Mouse (Mus musculus) forebrain, embryonic 11.5 days (tissue): ENCODE results near the gene Fbxo28. TPM values are rescaled to one million over a fixed set of nuclear protein-coding genes. Genes with fewer than 3 reads are reported as not detected.

Experiments used
- ATAC-seq: fragments of 200-750 bp; cut with Nextera tagmentation; replicated peaks from 2 replicates; pipeline ENCODE4 v1.8.0; 2017; ENCODE audit warnings: moderate TSS enrichment; ENCODE audit not compliant: low FRiP score
- DNase-seq: peaks from one replicate; pipeline ENCODE4 v3.0.0-alpha.2; 2017; ENCODE audit warnings: low spot score
- H3K27ac ChIP-seq: fragments of 300-500 bp; sonication (generic); 2 replicates; pipeline ENCODE4 v1.5.1; 2014; ENCODE audit warnings: low read depth, low read length
- H3K27me3 ChIP-seq: fragments of 300-500 bp; sonication (generic); 2 replicates; pipeline ENCODE4 v1.6.1; 2014; ENCODE audit warnings: mild to moderate bottlenecking, low read length, mixed read lengths; ENCODE audit not compliant: control insufficient read depth, insufficient read depth
- H3K36me3 ChIP-seq: fragments of 300-500 bp; sonication (generic); 2 replicates; pipeline ENCODE4 v1.6.1; 2014; ENCODE audit warnings: mild to moderate bottlenecking, low read length, moderate library complexity, mixed read lengths; ENCODE audit not compliant: control insufficient read depth, insufficient read depth
- H3K4me1 ChIP-seq: fragments of 300-500 bp; sonication (generic); replicated peaks from 2 replicates; pipeline ENCODE4 v1.6.1; 2014; ENCODE audit warnings: low read length, mixed read lengths; ENCODE audit not compliant: control insufficient read depth, insufficient read depth
- H3K4me2 ChIP-seq: fragments of 300-500 bp; sonication (generic); 2 replicates; pipeline ENCODE4 v1.6.1; 2014; ENCODE audit warnings: low read depth, mild to moderate bottlenecking, low read length, moderate library complexity, mixed read lengths; ENCODE audit not compliant: severe bottlenecking
- H3K4me3 ChIP-seq: fragments of 300-500 bp; sonication (generic); 2 replicates; pipeline ENCODE4 v1.5.1; 2014; ENCODE audit warnings: low read depth, low read length
- H3K9ac ChIP-seq: fragments of 300-500 bp; sonication (generic); 2 replicates; pipeline ENCODE4 v1.6.1; 2014; ENCODE audit warnings: low read length
- H3K9me3 ChIP-seq: fragments of 300-500 bp; sonication (generic); 2 replicates; pipeline ENCODE4 v1.6.1; 2016; ENCODE audit warnings: low read length, mixed read lengths; ENCODE audit not compliant: control insufficient read depth
- WGBS: fragments of 180-500 bp; shearing (Covaris S2); extraction: QIAGEN DNeasy Blood & Tissue Kit; methylation state at CpG from one replicate; pipeline ENCODE4 v1.1.7; 2014; 5-methylcytosine and 5-hydroxymethylcytosine counted together
- polyA plus RNA-seq: library from polyadenylated mRNA; unstranded; fragments of >200 nt; fragmentation: Nextera tagmentation; extraction: Ambion mirVana; gene quantifications from 2 replicates; pipeline ENCODE4 v1.2.1, GENCODE M21; 2014

Fbxo28 gene
- polyA plus RNA-seq, 1 experiment from 2014 or later = 27.7 TPM

DNA sequence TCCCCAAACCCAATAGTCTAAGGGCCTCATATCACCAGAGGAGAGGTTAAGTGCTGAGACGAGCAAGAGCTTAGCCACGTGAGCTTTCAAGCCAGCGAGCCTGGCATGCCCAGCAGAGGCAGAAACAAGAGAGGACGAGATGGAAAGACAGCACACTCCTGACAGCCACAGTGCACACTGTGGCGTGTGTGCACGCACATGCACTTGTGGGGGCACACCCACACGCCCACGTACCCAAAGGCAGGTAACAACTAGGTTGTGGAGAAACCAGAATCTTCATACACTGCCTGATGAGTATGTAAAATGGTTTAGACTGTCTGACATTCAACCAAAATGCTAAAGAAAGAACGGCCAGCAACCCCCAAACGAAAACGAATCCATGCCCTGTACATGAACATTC is 60.9 kb downstream of the Fbxo28 start:
- Histone ChIP-seq H3K36me3 (peaks cover 6% of the 10 kb centered on the region), H3K9me3 (no peaks in the 10 kb centered on the region), H3K9ac (peak overlapping the region; percentile 23; the same call in 1 of the 2 replicates), H3K4me3 (no peak overlapping the region), H3K4me1 (peaks cover 10% of the 10 kb centered on the region), H3K4me2 (peak overlapping the region; percentile 50), H3K27ac (no peak overlapping the region), H3K27me3 (peaks cover 3% of the 10 kb centered on the region; the same call in 1 of the 2 replicates)
- DNase-seq = no peak
- WGBS = 63% methylated on average over 11 of the region's 11 CpGs
- ATAC-seq = no peak

DNA sequence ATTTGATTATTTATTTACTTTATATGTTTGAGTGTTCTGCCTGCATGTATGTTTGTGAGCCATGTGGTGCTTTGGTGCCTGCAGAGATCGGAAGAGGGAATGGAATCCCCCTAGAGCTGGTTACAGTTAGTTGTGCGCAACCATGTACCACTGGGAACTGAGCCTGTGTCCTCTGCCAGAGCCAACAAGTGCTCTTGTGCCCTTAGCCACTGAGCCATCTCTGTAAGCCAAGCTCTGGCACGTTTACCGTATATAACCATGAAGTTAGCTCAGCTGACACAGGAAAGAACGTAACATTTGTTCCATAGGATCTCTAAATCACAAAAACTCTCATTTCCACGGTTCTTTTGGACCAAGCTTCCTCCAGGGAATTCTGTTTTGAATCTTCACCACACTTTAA is 61.4 kb downstream of the Fbxo28 start:
- no peak for ATAC-seq
- Histone ChIP-seq H3K36me3 (peaks cover 6% of the 10 kb centered on the region), H3K27me3 (peaks cover 3% of the 10 kb centered on the region; the same call in 1 of the 2 replicates), H3K4me3 (no peak overlapping the region), H3K4me2 (no peak overlapping the region), H3K9ac (no peak overlapping the region), H3K9me3 (no peaks in the 10 kb centered on the region), H3K4me1 (peaks cover 10% of the 10 kb centered on the region), H3K27ac (no peak overlapping the region)
- 88% methylated on average over 6 of the region's 6 CpGs for WGBS
- DNase-seq = no peak

DNA sequence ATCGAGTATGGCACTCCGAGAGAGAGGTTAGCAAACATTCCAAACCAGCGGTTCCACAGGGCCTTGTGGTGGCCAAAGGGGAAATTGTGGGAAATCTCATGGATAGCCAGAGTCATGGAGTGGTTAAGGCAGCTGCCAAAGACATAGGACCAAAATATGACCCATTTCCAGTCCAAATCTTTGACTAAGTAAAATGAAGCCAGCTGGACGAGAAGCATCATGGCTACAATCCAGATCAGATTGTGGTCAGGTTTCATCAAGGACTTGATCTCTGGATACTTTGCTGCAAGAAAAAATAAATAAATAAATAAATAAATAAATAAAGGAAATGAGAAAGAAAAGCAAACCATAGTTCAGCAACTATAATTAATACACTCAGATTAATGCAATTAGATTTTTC is 62.0 kb downstream of the Fbxo28 start:
- Histone ChIP-seq H3K4me1 (peaks cover 10% of the 10 kb centered on the region), H3K9ac (no peak overlapping the region), H3K27me3 (peaks cover 3% of the 10 kb centered on the region; the same call in 1 of the 2 replicates), H3K4me2 (no peak overlapping the region), H3K27ac (no peak overlapping the region), H3K36me3 (peaks cover 6% of the 10 kb centered on the region), H3K9me3 (no peaks in the 10 kb centered on the region), H3K4me3 (no peak overlapping the region)
- no peak for ATAC-seq
- DNase-seq = no peak
- 94% methylated on average over 4 of the region's 4 CpGs for WGBS

DNA sequence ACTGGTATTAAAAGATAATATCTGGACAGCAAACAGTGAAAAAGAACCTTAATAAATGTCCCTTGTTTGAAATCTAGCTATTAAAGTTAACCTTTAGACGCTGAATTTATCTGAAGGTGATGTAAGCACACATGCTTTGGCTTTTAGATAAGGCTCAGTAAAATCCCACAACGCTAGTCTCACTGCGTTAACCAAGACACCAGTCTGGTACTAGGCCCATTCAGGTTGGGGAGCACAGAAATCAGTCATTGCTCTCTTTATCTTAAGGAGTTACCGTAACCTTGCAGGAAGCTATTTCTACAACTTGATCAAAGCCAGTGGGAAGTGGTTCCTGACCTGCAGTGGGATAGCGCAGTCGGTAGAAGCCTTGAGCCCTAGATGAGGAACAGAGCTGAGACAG is 66.3 kb downstream of the Fbxo28 start:
- ATAC-seq = no peak
- Histone ChIP-seq H3K27me3 (no peaks in the 10 kb centered on the region), H3K4me1 (no peaks in the 10 kb centered on the region), H3K9me3 (no peaks in the 10 kb centered on the region), H3K4me3 (no peak overlapping the region), H3K27ac (no peak overlapping the region), H3K4me2 (no peak overlapping the region), H3K9ac (no peak overlapping the region), H3K36me3 (peaks cover 6% of the 10 kb centered on the region)
- WGBS = 94% methylated on average over 6 of the region's 6 CpGs
- no peak for DNase-seq

DNA sequence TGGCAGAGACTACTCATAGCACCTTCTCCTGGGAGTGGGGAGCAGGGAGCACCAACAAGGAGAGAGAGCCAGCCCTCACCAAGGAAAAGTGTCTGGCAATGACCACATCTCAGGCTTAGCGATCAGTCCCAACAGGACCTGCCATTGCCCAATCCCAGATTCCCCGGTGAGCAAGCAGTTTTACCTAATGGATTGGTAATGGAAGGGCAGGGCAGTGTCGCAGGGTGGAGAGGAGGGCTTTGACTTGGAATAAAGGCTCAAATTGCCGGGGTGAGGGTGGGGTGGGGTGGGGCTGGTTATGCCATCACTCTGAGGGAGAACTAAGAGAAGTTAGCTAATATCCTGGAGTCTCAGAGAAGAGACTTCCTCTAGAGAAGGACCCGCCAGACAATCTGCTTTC is 69.8 kb downstream of the Fbxo28 start:
- peaks cover 6% of the 10 kb centered on the region; the same call in 1 of the 2 replicates for H3K4me1 ChIP-seq
- DNase-seq (no peak), ATAC-seq (no peak)
- no peaks in the 10 kb centered on the region for H3K9me3 ChIP-seq
- no peak overlapping the region for H3K9ac ChIP-seq
- H3K4me3 ChIP-seq = no peak overlapping the region
- peaks cover 4% of the 10 kb centered on the region; the same call in 1 of the 2 replicates for H3K36me3 ChIP-seq
- no peak overlapping the region for H3K4me2 ChIP-seq
- H3K27ac ChIP-seq = no peak overlapping the region
- WGBS = 87% methylated on average over 5 of the region's 5 CpGs
- H3K27me3 ChIP-seq = no peaks in the 10 kb centered on the region

DNA sequence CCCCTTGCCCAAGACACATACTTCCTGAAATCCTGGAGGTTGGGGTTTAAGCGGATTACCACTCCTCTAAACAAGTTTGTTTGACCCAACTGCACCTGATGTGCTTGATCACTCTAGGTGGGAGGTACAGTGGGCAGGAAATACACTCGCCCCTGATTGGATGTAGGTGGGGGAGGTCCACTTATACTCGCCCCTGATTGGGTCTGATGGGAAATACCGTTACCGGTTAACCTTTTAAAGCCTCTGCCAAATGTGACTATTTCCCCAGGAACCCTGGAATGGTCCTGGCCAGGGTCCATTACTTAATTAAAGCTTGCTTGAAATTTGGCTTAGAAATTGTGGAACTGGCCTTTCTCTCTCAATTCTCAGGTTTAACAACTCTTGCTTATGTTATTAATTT is 70.3 kb downstream of the Fbxo28 start:
- no peak for DNase-seq
- H3K4me2 ChIP-seq = no peak overlapping the region

DNA sequence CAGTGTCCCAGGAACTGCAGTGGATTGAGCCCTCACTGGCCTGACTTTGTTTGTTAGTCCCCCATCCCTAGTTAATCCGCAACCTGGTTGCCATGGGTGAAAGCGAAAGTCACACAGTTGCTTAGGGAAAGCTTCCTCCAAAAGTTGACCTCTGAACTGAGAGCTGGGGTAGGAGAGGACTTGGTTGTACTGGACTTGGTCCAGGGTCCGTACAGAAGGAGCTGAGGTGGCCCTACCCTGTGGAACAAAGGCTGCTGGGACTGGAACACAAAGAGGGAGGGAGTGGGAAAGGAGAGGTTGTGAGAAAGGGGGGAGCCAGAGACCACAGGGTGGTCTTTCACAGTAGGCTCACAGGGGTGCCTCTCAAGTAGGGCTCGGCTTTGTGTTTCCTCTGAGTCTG is 73.1 kb downstream of the Fbxo28 start:
- Histone ChIP-seq H3K4me1 (peaks cover 6% of the 10 kb centered on the region; the same call in 1 of the 2 replicates), H3K4me3 (no peak overlapping the region), H3K9ac (no peak overlapping the region), H3K4me2 (no peak overlapping the region), H3K27me3 (no peaks in the 10 kb centered on the region), H3K36me3 (no peaks in the 10 kb centered on the region), H3K27ac (no peak overlapping the region), H3K9me3 (no peaks in the 10 kb centered on the region)
- peak; percentile 79 for ATAC-seq
- 37% methylated on average over 4 of the region's 4 CpGs for WGBS
- no peak for DNase-seq

More for the DNA sequence above, 70.3 kb downstream of the Fbxo28 start:
- ATAC-seq = no peak
- Histone ChIP-seq H3K9me3 (no peaks in the 10 kb centered on the region), H3K27ac (no peak overlapping the region), H3K9ac (no peak overlapping the region), H3K27me3 (no peaks in the 10 kb centered on the region), H3K4me1 (peaks cover 6% of the 10 kb centered on the region; the same call in 1 of the 2 replicates), H3K4me3 (no peak overlapping the region), H3K36me3 (peaks cover 4% of the 10 kb centered on the region; the same call in 1 of the 2 replicates)
- 91% methylated on average over 5 of the region's 5 CpGs for WGBS

DNA sequence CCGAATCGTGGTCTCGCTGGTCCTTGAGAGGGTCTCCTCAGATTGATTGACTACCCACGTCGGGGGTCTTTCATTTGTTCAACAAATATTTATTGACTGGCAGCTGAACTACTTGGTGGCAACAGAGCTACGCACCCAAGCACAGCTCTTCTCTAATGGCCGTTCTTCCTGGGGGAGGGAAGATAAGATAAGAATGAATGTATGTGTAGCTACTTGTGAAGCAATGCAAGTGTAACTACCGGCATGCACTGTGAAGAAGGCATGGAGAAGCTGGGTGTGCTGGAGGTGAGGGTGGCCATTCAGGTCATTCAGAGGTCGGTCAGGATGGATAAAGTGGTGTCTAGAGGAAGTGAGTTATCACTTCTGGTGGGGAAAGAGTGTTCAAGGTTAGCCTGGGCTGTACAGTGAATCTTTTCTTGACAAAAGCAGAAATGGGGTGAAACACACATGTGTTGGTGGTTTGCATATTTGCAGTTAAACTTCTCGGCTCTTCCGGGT is 75.4 kb downstream of the Fbxo28 start:
- H3K4me2 ChIP-seq = no peak overlapping the region
- 94% methylated on average over 11 of the region's 11 CpGs for WGBS
- H3K9ac ChIP-seq = no peak overlapping the region
- no peak for ATAC-seq
- no peak overlapping the region for H3K4me3 ChIP-seq
- DNase-seq = no peak
- peaks cover 6% of the 10 kb centered on the region; the same call in 1 of the 2 replicates for H3K4me1 ChIP-seq
- no peaks in the 10 kb centered on the region for H3K9me3 ChIP-seq
- H3K36me3 ChIP-seq = no peaks in the 10 kb centered on the region
- H3K27ac ChIP-seq = no peak overlapping the region
- no peaks in the 10 kb centered on the region for H3K27me3 ChIP-seq
